Mouse (Mus musculus): Measurements from ENCODE around the gene Poc1a.

Poc1a gene

GRCm38 (mm10) chr9:106300949-106301348 lies 20.1 kb downstream of the Poc1a start:
- in situ Hi-C loops (cut with MboI) = no loop called here

GRCm38 (mm10) chr9:106301446-106302080 lies 20.7 kb downstream of the Poc1a start:
- in situ Hi-C loops (cut with MboI) = no loop called here

GRCm38 (mm10) chr9:106302446-106303150 lies 21.7 kb downstream of the Poc1a start:
- in situ Hi-C loops (cut with MboI) = no loop called here

GRCm38 (mm10) chr9:106303460-106303960 lies 22.6 kb downstream of the Poc1a start:
- in situ Hi-C loops (cut with MboI) = no loop called here

GRCm38 (mm10) chr9:106305228-106305627 lies 24.4 kb downstream of the Poc1a start:
- in situ Hi-C loops (cut with MboI) = no loop called here

GRCm38 (mm10) chr9:106306662-106307351 lies 25.9 kb downstream of the Poc1a start:
- in situ Hi-C loops (cut with MboI) = no loop called here

GRCm38 (mm10) chr9:106308151-106308550 lies 27.3 kb downstream of the Poc1a start:
- in situ Hi-C loops (cut with MboI) = no loop called here

GRCm38 (mm10) chr9:106308555-106308954 lies 27.7 kb downstream of the Poc1a start:
- in situ Hi-C loops (cut with MboI) = no loop called here

- in situ Hi-C loops (cut with MboI) = no loop called here
These were observed 28.1 kb downstream of the Poc1a start for GRCm38 (mm10) chr9:106308983-106309382.

- in situ Hi-C loops (cut with MboI) = no loop called here
These were observed 29.0 kb downstream of the Poc1a start for GRCm38 (mm10) chr9:106309859-106310258.

- in situ Hi-C loops (cut with MboI) = no loop called here
These were observed 30.8 kb downstream of the Poc1a start for GRCm38 (mm10) chr9:106311625-106312191.

GRCm38 (mm10) chr9:106312950-106313360 lies 32.1 kb downstream of the Poc1a start:
- in situ Hi-C loops (cut with MboI) = no loop called here

- in situ Hi-C loops (cut with MboI) = no loop called here
These were observed 33.3 kb downstream of the Poc1a start for GRCm38 (mm10) chr9:106314196-106314595.

- in situ Hi-C loops (cut with MboI) = no loop called here
These were observed 37.2 kb downstream of the Poc1a start for GRCm38 (mm10) chr9:106318074-106318473.

GRCm38 (mm10) chr9:106319095-106319494 lies 38.2 kb downstream of the Poc1a start:
- in situ Hi-C loops (cut with MboI) = no loop called here

GRCm38 (mm10) chr9:106322497-106322896 lies 41.6 kb downstream of the Poc1a start:
- in situ Hi-C loops (cut with MboI) = no loop called here

- in situ Hi-C loops (cut with MboI) = no loop called here
These were observed 45.4 kb downstream of the Poc1a start for GRCm38 (mm10) chr9:106326241-106326640.

- in situ Hi-C loops (cut with MboI) = no loop called here
These were observed 46.4 kb downstream of the Poc1a start for GRCm38 (mm10) chr9:106327125-106327809.

- in situ Hi-C loops (cut with MboI) = no loop called here
These were observed 47.3 kb downstream of the Poc1a start for GRCm38 (mm10) chr9:106328068-106328610.

GRCm38 (mm10) chr9:106328772-106329511 lies 48.1 kb downstream of the Poc1a start:
- in situ Hi-C loops (cut with MboI) = no loop called here

GRCm38 (mm10) chr9:106332746-106333145 lies 51.9 kb downstream of the Poc1a start:
- in situ Hi-C loops (cut with MboI) = no loop called here
